Mouse (Mus musculus) cerebral cortex, adult 2 months (tissue): ENCODE data around the gene Diras1.

Source experiments
- WGBS: fragments of 180-500 bp; shearing (Covaris S2); methylation state at CpG from one replicate; pipeline ENCODE4 v1.1.7; 2018; 5-methylcytosine and 5-hydroxymethylcytosine counted together

Gene Diras1

DNA sequence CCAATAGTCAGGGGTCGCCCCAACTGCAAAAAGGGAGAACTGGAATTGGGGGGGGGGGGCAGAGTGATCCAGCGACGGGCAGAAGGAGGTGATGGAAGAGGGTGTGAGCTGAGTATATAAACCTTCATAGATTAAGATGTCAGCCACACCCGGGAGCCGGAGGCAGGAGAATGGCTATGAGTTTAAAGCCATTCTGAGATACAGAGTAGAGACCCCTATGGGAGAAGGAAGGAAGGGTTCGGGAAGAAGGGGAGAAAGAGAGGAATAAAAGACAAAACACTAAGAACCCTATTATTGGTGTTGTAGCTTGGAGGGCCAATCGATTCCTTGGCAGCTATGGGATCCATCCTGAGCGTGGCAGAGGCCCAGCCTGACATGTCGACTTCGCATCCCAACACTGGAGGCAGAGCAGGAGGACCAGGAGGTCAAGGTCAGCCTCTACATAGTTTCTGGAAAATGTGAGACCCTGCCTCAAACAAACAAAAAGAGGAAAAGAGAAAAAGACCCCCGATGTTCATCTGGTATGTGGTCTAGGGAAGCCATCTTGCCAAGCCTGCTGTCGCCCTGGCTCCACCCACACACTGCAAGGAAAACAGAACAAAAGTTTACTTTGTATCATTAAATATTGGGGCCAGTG is at the start of gene Diras1:
TSS of gene Diras1 (minus strand) at position 24 of the 637 bp plus-strand sequence.
- 31% methylated on average over 12 of the region's 12 CpGs for WGBS

DNA sequence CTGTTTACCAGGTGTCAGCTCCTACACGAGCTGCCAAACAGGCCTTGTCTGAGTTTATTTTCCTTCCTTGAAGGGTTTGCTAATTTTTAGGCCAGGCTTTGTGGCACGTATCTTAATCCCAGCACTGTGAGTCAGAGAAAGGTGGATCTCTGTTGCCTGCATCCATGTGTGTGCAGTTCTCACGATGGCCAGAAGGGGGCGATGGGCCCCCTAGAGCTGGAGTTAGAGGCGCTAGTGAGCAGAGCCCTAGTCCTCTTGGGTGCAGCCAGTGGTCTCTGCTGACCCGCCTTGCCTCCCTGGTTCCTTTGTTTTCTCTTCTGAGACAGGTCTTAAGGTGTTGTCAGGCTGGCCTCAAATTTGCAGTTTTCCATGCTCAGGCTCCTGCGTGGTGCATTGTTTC is 48.0 kb upstream of the Diras1 start:
- 65% methylated on average over 7 of the region's 7 CpGs for WGBS

DNA sequence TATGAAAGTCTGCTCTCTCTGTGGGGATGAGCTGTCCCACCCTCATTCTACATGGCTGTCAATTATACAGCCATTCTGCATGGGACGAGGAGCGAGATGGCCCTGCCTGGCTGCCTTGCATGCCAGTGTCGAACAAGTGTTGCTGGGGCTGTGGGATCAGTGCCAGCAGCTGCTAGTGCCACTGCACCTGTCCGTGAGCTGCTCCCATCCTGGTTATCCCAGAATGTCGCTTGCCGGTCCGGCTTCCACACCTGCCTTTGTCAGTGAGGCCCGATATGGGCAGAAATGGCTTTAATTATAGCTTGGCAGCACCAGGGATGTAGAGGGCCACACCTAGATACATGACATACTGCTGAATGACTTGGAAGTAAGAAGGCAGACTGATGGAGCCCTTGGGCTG is 46.8 kb upstream of the Diras1 start:
- WGBS = 82% methylated on average over 8 of the region's 8 CpGs

DNA sequence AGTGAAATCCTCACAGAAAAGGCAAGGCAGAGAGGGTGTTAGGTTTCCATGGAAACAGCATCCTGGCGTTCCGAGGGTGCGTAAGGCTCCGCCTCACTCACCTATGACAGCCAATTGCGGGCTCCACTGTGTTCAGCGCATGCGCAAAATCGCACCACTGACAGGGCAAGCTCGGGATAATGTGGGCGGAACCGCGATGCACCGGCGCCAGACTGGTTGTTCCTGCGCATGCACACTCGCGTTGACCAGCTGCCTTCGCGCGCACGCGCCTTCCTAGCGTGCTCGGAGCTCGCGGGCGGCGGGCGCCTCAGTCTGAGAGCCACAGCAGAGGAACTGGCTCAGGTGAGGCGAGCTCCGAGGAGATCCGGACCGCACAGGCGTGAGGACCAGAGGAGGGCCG is 44.4 kb upstream of the Diras1 start, which contains the start of gene Thop1:
TSS of gene Thop1 (plus strand) at position 200 of the 400 bp plus-strand sequence.
- WGBS = under 1% methylated on average over 35 of the region's 35 CpGs

DNA sequence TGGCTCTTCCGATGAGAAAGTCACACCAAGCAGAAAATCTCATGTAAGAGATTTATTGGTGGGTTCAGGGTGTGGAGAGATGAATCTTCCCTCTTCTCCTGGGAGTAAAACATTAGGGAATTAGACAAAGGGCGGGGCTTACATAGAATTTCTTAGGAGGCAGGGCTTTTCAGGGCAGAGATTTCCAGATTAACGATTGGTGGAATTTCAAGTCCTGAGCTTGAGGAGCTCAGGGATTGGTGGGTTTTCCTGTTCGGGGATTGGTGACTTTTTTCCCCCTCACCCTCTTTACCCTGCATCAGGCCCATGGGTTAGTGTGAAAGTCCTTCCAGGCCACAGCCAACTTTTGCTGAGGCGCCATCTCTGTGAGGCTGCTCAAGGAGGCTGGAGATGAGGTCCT is 43.2 kb upstream of the Diras1 start:
- 80% methylated on average over 5 of the region's 5 CpGs for WGBS

DNA sequence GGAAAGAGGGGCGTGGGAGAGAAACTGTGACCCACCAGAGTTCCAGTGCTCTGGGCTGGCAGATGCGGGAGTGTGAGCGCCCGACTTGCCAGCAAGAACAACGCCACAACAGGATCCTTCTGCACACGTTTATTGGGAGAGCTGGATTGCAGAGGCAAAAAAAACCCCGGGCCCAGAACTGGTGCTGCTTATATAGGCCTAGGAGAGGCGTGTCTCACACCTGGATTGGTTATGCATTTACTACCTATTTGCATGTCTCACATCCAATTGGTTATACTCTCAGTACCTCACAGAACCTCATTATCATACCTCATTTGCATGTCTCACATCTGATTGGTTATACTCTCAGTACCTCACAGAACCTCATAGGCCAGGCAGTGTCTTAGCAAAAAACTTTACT is 39.1 kb upstream of the Diras1 start:
- 85% methylated on average over 8 of the region's 8 CpGs for WGBS

DNA sequence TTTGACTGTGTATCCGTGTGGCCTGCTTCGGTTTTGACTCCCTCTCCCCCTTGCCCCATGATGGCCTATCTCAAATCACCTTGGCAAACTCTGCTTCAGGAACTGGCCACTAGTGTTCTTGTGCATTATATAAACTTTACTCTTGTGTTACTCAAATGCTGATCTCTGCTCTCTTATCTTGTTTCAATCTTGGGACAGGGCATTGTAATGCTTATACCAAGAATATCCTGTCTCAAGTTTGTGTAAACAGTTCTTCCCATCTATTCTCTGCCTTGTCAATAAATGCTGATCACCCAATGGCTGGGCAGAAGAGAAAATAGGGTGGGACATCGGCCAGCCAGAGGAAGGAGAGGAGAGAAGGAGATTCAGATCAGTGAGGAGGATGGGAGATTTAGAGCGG is 37.2 kb upstream of the Diras1 start:
- WGBS = 72% methylated on average over 4 of the region's 4 CpGs

DNA sequence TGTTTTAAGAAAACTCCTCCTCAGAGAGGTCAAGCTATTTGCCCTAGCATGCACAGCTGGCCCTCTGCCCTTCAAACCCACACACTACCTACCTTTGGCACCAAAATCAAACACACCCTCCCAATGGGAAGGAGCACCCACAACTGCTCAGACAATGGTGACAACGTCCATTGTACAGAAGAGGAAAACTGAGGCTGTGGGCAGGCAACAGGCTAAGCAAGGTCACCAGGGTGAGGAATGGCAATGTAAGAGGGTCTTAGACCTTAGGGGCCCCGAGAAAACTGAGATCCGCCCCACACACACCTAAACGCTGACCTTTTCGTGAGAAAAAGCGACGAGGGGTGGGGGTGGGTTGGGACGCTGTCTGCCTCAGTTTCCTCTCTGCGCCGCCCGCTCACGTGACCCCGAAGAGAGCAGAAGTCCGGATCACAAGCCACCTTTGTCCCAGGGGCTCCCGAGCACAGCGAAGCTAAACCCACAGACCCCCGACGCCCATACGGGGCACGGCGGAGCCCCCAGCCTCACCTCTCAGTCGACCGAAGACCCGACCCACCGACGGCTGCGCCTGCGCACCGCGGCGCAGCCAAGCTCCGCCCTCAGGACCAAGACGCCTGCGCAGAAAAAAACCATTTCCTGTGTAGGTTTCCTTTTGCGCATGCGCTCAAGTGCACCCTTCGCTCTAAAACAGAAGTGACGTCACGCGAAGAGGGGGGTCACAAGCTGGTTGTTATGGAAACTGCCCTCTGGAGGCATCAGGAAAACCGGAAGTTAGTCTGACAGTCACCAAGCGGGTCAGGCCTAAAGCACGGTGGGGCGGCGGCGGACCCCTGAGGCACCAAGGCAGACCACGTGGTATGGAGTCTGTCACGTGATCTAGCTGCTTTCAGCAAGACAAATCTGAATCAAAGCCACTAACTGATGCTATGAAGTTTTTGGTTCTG is 34.4 kb upstream of the Diras1 start, which contains the start of gene Sgta:
TSS of gene Sgta (minus strand) at position 579 of the 941 bp plus-strand sequence.
- under 1% methylated on average over 48 of the region's 48 CpGs for WGBS

DNA sequence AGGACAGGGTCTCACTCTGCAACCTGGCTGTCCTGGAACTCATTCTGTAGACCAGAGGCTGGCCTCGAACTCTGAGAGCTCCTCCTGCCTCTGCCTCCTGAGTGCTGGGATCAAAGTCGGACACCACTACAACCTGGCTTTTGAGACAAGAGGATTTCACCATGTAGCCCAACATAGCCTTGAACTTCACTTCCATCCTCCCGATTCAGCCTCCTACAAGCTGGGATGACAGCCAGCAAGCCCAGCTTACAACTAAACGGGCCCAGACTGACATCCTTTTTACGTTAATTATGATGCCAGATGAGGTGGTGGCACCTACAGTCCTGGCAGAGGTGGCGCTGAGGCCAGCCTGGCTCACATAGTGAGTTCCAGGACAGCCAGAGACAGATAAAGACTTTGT is 33.4 kb upstream of the Diras1 start:
- WGBS = 48% methylated on average over 6 of the region's 6 CpGs

DNA sequence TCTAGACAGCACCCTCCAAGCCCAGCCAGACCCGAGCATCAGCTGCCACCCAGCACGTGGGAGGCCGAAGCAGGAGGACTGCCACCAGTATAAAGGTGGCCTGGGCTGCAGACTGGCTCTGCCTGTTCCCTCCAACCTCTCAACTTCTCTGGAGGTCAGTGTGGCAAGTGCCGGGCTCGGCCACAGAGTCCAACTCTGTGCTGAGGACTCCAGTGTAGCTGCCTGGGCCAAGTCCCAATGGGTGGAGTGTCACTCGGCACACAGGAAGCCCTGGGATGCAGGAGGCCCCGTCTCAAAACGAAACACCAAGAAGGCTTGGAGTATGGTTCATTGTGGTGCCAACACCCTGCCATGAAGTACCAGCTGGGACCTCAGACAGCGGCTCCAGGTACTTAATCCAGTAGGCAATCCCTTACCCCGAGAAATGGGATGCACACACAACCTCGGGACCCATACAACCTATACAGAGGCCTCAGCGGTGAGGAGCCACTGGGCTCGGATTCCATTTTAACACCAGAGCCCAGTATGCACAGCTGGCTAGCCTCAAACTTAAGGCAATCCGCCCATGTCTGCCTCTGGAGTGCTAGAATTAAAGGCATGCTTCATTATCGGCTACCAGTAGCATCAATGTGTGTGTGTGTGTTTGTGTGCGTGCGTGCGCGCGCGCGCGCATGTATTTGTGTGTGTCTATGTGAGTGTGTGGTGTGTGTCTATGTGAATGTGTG is 32.1 kb upstream of the Diras1 start:
- WGBS = 80% methylated on average over 23 of the region's 23 CpGs

DNA sequence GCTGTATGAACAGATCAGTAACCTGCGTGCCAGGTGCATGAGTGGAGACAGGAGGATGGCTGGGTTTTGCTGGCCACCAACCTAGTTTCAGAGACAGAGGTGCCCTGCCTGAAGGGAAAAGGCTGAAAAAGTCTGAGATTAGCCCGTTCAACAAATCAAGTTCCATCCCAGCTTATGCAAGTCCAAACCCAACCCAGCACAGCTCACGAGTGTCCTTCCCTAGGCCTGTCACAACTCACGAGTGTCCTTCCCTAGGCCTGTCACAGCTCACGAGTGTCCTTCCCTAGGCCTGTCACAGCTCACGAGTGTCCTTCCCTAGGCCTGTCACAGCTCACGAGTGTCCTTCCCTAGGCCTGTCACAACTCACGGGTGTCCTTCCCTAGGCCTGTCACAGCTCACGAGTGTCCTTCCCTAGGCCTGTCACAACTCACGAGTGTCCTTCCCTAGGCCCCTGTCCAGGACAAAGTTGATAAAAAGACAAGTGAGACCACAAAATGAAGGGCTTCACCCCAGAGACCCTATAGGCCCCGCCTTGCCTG is 30.4 kb upstream of the Diras1 start:
- WGBS = 81% methylated on average over 11 of the region's 11 CpGs

DNA sequence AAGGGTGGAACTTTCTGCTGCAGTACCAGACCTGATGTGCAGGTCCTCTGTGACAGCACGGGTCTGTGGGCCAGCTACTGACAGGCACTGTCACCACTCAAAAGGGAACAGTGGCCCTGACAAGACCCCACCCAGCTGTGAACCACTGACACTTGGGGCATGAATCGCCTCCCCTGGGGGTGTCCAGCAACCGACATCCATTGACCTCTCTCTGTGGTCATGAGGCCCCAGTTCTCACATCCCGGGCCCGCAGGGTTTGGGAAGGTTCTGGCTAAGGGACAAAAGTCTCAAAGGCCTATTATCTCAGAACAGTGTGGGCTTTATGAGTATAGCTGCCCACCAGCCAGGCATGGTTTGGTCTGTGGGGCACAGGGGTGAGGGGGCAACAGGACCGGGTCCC is 29.7 kb upstream of the Diras1 start:
- WGBS = 70% methylated on average over 6 of the region's 6 CpGs

DNA sequence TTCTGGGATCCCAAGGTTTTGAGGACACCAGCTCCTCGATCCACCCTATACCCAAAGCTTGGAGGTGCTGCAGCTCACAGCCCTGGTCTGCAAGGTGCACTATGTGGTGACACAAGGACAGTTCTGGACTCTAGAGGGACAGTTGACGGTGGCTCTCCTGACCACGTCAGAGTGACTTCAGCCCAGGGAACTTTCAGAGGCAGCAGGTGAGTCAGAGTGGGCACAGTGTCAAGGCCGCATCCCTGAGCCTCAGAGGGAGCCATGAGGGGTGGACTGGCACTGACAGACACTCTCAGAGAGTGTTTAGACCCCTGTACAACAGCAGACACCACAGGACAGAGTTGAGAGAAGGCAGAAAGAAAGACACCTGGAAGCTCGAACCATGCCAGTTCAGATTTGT is 27.1 kb upstream of the Diras1 start:
- WGBS = 87% methylated on average over 5 of the region's 5 CpGs

DNA sequence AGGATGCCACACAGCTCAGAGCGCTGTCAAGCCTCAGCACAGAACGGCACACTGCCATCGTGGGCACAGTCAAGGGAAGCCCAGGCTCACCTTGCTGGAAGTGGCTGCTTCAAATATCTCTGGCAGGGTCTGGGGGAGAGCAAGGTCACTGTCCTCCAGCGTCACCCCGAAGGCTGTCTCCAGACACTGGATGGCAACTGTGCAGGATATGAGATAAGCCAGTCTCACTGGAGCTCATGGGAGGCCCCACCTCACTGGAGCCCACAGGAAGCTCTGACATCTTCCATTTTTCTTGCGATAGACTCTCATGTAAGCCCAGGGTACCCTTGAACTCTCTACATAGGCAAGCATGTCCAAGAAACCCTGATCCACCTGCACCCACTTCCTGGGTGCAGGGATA is 25.7 kb upstream of the Diras1 start:
- 96% methylated on average over 6 of the region's 6 CpGs for WGBS

DNA sequence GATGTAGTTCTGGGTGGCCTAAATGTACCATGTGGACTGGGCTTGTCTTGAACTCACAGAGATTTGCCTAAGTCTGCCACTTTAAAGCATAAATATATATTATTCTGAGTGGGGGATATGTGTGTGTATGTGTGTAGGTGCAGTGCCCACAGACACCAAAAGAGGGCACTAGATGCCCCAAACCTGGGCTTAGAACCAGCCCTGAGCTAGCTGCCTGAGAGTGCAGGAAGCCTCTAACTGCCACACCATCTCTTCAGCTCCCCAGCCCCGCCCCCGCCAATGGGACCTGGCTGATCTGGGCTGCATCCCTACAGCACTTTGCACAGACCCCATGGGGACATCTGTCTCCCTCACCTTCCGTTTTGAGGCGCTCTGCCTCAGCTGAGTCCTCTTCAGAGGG is 25.2 kb upstream of the Diras1 start:
- WGBS = 78% methylated on average over 4 of the region's 4 CpGs

DNA sequence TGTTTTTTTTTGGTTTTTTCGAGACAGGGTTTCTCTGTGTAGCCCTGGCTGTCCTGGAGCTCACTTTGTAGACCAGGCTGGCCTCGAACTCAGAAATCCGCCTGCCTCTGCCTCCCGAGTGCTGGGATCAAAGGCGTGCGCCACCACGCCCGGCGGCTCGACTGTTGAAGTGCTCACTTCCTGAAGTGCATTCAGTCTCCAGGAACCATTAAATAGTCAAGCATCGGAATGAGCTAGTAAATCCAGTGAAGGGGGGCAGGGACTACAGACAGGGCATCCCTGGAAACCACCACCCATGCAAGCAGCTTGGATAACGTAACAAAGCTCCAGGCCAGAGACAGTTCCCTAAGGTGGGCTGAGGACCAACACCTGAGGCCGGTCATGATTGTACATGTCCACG is 19.8 kb upstream of the Diras1 start:
- 87% methylated on average over 14 of the region's 14 CpGs for WGBS

DNA sequence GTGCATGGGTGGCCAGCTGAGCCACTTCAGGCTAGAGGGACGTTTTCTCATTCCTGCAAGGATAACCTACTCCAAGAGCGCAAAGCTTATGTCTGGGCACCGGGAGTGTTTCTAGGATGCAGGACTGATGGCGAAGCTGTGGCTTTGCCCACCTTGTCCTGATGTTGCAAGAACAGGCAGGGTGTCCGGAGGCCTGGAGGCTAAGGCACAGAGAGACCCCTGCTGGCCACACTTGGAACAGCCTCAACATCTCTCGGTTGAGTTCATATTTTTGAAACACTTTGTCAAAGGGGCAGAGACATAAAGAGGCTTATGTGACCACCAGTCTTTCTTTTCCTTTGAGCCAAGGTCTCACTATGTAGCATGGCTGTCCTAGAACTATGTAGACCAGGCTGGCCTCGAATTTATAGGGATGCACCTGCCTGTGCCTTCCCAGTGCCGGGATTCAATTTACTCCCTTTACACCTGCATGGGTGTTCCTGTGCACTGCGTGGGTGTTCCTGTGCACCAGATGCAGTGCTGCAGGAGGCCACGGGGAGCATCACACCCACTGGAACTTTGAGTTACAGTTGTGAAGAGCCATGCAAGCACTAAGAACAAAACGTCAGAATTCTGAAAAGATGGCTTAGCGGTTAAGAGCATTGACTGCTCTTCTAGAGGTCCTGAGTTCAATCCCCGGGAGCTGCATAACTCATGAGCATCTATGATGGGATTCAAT is 16.2 kb upstream of the Diras1 start:
- 19% methylated on average over 13 of the region's 13 CpGs for WGBS

DNA sequence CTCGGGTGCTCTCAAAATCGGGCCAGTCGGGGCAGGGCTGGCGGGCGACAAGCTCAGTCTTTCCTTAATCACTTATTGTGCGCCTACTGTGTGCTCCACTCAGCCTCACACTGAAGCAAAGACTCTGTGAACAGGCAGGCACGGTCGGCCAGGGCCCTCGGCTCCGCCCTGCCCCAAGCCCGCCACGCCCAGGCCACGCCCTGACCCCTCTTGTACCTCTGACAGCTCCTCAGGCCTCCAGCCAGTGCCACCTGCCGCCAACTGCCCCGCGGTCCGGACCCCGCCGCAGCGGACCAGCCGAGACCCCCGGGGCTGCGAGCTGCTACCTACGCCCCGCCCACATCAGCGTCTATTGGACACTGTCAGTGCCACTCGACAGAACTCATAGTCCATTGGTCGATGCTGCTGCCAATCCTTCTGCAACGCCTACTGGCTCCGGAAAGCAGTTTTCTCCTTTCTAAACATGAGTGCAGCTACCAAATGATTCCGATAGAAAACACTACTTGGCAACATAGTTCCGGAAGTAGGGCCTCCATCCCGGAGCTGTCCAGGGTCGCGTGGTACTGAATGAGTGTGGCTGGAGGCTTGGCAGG is 11.6 kb upstream of the Diras1 start, which contains the start of gene Slc39a3:
TSS of gene Slc39a3 (minus strand) at position 439 of the 593 bp plus-strand sequence.
- under 1% methylated on average over 35 of the region's 35 CpGs for WGBS

DNA sequence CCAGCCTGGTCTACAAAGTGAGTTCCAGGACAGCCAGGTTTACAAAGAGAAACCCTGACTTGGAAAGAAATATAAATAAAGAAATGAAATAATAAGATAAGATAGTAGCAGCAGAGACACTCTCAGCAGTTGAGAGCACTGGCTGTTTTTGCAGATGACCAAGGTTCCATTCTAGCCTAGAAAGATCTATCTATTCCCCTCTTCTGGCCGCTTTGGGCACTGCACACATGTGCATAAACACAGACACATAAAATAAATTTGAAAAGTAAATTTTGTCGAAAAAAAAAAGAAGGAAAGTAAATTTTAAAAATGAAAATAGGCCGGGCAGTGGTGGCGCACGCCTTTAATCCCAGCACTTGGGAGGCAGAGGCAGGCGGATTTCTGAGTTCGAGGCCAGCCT is 10.8 kb upstream of the Diras1 start:
- 74% methylated on average over 7 of the region's 7 CpGs for WGBS

DNA sequence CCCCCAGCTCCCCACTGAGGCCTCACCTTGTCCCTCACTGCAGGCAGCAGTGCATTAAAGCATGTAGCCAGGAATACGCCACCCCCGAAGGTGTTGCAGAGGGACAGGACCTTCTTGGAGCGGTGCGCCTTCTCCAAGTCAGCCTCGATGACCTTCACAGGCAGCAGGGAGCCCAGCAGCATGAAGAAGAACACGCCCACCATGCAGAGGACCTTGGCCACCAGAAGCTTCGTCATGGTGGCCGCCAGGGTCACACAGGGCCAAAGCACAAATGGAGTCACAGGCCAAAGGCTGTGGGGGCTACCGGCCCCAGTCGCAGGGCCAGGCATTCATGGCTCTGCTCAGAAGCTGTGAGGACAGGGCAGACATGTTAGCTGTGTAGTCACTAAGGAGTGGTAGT is 8.1 kb upstream of the Diras1 start:
- 84% methylated on average over 10 of the region's 10 CpGs for WGBS

DNA sequence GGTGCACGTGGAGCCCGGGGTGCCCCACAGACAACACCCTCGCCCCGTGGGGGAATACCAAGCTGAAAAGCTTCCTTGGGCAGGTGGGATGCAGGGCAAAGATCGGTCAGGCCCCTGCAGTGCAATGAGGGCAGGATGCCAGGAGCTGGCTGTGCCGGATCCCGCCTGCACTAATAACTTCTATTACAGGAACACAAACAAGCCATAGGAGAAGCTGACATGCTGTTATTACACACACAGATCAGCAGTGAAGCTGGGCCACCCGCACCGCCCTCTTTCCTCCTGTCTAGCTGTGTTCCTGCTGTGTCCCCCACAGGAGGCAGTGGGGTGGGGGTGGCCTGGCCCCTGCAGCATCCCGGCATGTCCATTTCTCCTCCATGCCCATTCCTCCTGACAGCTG is 3.6 kb upstream of the Diras1 start:
- WGBS = 44% methylated on average over 10 of the region's 10 CpGs
